Mouse (Mus musculus): ENCODE measurements at regions not wholly inside any gene's neighbourhood (a gene's known extent, or its start where the extent isn't known, plus 50 kb on each side); places are given as distances from the start of the nearest gene placed in this dataset.

GRCm38 (mm10) chr10:125845014-125845514 lies 120.9 kb upstream of the Lrig3 start:
- H3K4me3 ChIP-seq (ENCODE audit: insufficient read depth, poor library complexity, severe bottlenecking): no peak overlapping the region
- no peaks in the 10 kb centered on the region for H3K79me3 ChIP-seq (ENCODE audit: low read depth)
- no peak overlapping the region for H3ac ChIP-seq (ENCODE audit: control insufficient read depth, insufficient read length, low read depth)
- no peak for TF ChIP-seq FOSL1 (IDR thresholded peaks at IDR 0.05; ENCODE audit: insufficient read depth, low read length, poor library complexity, severe bottlenecking)
- no peak for TF ChIP-seq MAX (IDR thresholded peaks at IDR 0.05)
- H3K79me2 ChIP-seq (ENCODE audit: control insufficient read depth, insufficient read depth): no peaks in the 10 kb centered on the region
- no peaks in the 10 kb centered on the region for H3K36me3 ChIP-seq (ENCODE audit: control insufficient read depth, insufficient read depth)
- H3K27me3 ChIP-seq (ENCODE audit: control insufficient read depth, insufficient read depth, insufficient read length): no peaks in the 10 kb centered on the region

GRCm38 (mm10) chr10:125850370-125850769 lies 115.6 kb upstream of the Lrig3 start:
- no peaks in the 10 kb centered on the region for H3K27me3 ChIP-seq (ENCODE audit: control insufficient read depth, insufficient read depth, insufficient read length)
- TF ChIP-seq MYOG (IDR thresholded peaks at IDR 0.05; ENCODE audit: control insufficient read depth, extremely low read depth, insufficient read length) (no peak), CEBPB (IDR thresholded peaks at IDR 0.05; ENCODE audit: low read depth) (no peak)
- H3K79me3 ChIP-seq (ENCODE audit: low read depth): no peaks in the 10 kb centered on the region
- no peaks in the 10 kb centered on the region for H3K36me3 ChIP-seq (ENCODE audit: control insufficient read depth, insufficient read depth)
- H3K4me3 ChIP-seq (ENCODE audit: insufficient read depth, poor library complexity, severe bottlenecking): no peak overlapping the region
- no peaks in the 10 kb centered on the region for H3K79me2 ChIP-seq (ENCODE audit: control insufficient read depth, insufficient read depth)
- H3ac ChIP-seq (ENCODE audit: control insufficient read depth, insufficient read length, low read depth): no peak overlapping the region

DNA sequence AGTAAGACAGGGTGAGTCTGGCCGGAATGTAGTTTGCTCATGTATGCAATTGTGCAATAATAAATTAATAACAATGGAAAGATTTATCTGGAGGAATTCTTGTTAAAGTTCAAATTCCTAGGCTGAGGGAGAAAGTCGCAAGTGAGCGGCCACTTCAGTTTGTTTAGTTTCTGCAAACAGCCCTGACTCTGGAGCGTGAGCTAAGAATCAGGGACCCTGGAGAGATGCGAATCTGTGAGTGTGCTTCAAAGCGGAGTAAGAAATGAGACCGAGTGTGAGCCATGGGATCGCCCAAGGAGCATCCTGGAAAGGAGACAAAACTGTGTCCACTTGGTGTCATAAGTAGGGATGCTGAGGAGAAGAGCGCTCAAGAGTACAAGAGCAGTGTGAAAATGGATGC lies 104.2 kb upstream of the Lrig3 start:
- Histone ChIP-seq H3K27me3 (ENCODE audit: control insufficient read depth, insufficient read depth, insufficient read length) (no peaks in the 10 kb centered on the region), H3K4me3 (ENCODE audit: insufficient read depth, poor library complexity, severe bottlenecking) (no peak overlapping the region), H3ac (ENCODE audit: control insufficient read depth, insufficient read length, low read depth) (no peak overlapping the region), H3K79me3 (ENCODE audit: low read depth) (no peaks in the 10 kb centered on the region), H3K79me2 (ENCODE audit: control insufficient read depth, insufficient read depth) (no peaks in the 10 kb centered on the region), H3K36me3 (ENCODE audit: control insufficient read depth, insufficient read depth) (no peaks in the 10 kb centered on the region)
- TF ChIP-seq CTCF (IDR thresholded peaks at IDR 0.05; ENCODE audit: control insufficient read depth, insufficient read depth, insufficient read length) (no peak), USF1 (IDR thresholded peaks at IDR 0.05; ENCODE audit: low read depth) (no peak), FOSL1 (IDR thresholded peaks at IDR 0.05; ENCODE audit: insufficient read depth, low read length, poor library complexity, severe bottlenecking) (no peak), MYOD1 (IDR thresholded peaks at IDR 0.05; ENCODE audit: control insufficient read depth, insufficient read length, low read depth) (no peak), MYOG (IDR thresholded peaks at IDR 0.05; ENCODE audit: control insufficient read depth, extremely low read depth, insufficient read length) (no peak), CEBPB (IDR thresholded peaks at IDR 0.05; ENCODE audit: low read depth) (no peak), MAX (IDR thresholded peaks at IDR 0.05) (no peak)

- no peak for TF ChIP-seq FOSL1 (IDR thresholded peaks at IDR 0.05; ENCODE audit: insufficient read depth, low read length, poor library complexity, severe bottlenecking)
- no peak for TF ChIP-seq CEBPB (IDR thresholded peaks at IDR 0.05; ENCODE audit: low read depth)
- no peak for TF ChIP-seq MYOG (IDR thresholded peaks at IDR 0.05; ENCODE audit: control insufficient read depth, extremely low read depth, insufficient read length)
- TF ChIP-seq MYOD1 (IDR thresholded peaks at IDR 0.05; ENCODE audit: control insufficient read depth, insufficient read length, low read depth): no peak
- no peak for TF ChIP-seq MAX (IDR thresholded peaks at IDR 0.05)
- no peak for TF ChIP-seq USF1 (IDR thresholded peaks at IDR 0.05; ENCODE audit: low read depth)
- no peak for TF ChIP-seq CTCF (IDR thresholded peaks at IDR 0.05; ENCODE audit: control insufficient read depth, insufficient read depth, insufficient read length)
- H3K27me3 ChIP-seq (ENCODE audit: control insufficient read depth, insufficient read depth, insufficient read length): no peaks in the 10 kb centered on the region
- H3K79me2 ChIP-seq (ENCODE audit: control insufficient read depth, insufficient read depth): no peaks in the 10 kb centered on the region
- H3K79me3 ChIP-seq (ENCODE audit: low read depth): no peaks in the 10 kb centered on the region
- no peak overlapping the region for H3ac ChIP-seq (ENCODE audit: control insufficient read depth, insufficient read length, low read depth)
- H3K36me3 ChIP-seq (ENCODE audit: control insufficient read depth, insufficient read depth): no peaks in the 10 kb centered on the region
- H3K4me3 ChIP-seq (ENCODE audit: insufficient read depth, poor library complexity, severe bottlenecking): no peak overlapping the region
Observed at GRCm38 (mm10) chr10:125866346-125866745, 99.6 kb upstream of the Lrig3 start.

DNA sequence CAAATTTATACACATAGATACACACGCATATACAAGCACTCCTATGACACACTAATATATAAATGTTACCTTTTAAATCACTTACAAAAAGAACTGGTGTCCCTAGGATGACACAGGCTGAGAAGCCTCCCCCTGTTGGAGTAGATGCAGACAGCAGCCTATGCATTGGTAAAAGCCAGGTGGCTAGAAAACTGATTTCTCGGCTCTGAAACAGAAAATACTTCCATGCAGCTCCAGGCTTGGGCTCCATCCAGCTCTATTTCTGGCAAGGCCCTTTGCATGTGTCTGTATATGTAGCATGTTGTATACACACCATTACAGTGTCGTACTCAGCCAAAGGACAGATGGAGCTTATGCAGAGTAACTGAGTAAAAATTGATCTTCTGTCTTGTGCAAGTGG lies 81.4 kb upstream of the Lrig3 start:
- Histone ChIP-seq H3K4me3 (ENCODE audit: insufficient read depth, poor library complexity, severe bottlenecking) (no peak overlapping the region), H3K79me2 (ENCODE audit: control insufficient read depth, insufficient read depth) (no peaks in the 10 kb centered on the region), H3K36me3 (ENCODE audit: control insufficient read depth, insufficient read depth) (no peaks in the 10 kb centered on the region), H3ac (ENCODE audit: control insufficient read depth, insufficient read length, low read depth) (no peak overlapping the region), H3K27me3 (ENCODE audit: control insufficient read depth, insufficient read depth, insufficient read length) (no peaks in the 10 kb centered on the region), H3K79me3 (ENCODE audit: low read depth) (no peaks in the 10 kb centered on the region)
- TF ChIP-seq CTCF (IDR thresholded peaks at IDR 0.05; ENCODE audit: control insufficient read depth, insufficient read depth, insufficient read length) (no peak), MYOG (IDR thresholded peaks at IDR 0.05; ENCODE audit: control insufficient read depth, extremely low read depth, insufficient read length) (no peak), MAX (IDR thresholded peaks at IDR 0.05) (no peak)

DNA sequence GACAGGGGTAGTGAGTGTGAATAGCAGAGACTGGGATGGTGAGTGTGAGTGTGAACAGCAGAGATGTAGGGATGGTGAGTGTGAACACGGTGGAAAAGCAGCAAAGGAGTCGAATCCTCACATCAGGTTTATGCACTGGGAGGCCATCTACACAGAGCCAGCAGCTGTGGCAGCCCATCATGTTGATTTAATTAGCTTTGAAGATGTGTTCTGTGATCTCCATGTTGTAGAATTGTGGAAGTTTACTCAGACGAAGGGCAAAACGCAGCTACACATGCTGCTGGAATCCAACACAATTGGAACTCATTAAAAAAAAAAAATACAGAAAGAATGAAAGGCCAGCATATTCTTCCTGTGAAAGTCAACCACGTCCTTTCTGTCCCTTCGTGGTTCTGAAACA lies 80.2 kb upstream of the Lrig3 start:
- H3K4me3 ChIP-seq (ENCODE audit: insufficient read depth, poor library complexity, severe bottlenecking): no peak overlapping the region
- no peaks in the 10 kb centered on the region for H3K79me3 ChIP-seq (ENCODE audit: low read depth)
- no peak overlapping the region for H3ac ChIP-seq (ENCODE audit: control insufficient read depth, insufficient read length, low read depth)
- no peaks in the 10 kb centered on the region for H3K79me2 ChIP-seq (ENCODE audit: control insufficient read depth, insufficient read depth)
- no peaks in the 10 kb centered on the region for H3K27me3 ChIP-seq (ENCODE audit: control insufficient read depth, insufficient read depth, insufficient read length)
- no peaks in the 10 kb centered on the region for H3K36me3 ChIP-seq (ENCODE audit: control insufficient read depth, insufficient read depth)
- no peak for TF ChIP-seq MYOG (IDR thresholded peaks at IDR 0.05; ENCODE audit: control insufficient read depth, extremely low read depth, insufficient read length)
- no peak for TF ChIP-seq MYOD1 (IDR thresholded peaks at IDR 0.05; ENCODE audit: control insufficient read depth, insufficient read length, low read depth)

Measured in C2C12 (cell line).